Mouse (Mus musculus) intestine, embryonic 15.5 days (tissue): ENCODE results near the gene Prkcsh. TPM values are rescaled to one million over a fixed set of nuclear protein-coding genes. Genes with fewer than 3 reads are reported as not detected.

ENCODE experiments used
- ATAC-seq: fragments of 200-750 bp; cut with Nextera tagmentation; 2 replicates; pipeline ENCODE4 v1.8.0; 2017; ENCODE audit warnings: moderate TSS enrichment, moderate library complexity
- H3K27ac ChIP-seq: fragments of 300-500 bp; sonication (generic); 2 replicates; pipeline ENCODE4 v1.5.1; 2015; ENCODE audit warnings: mild to moderate bottlenecking, inconsistent platforms
- H3K27me3 ChIP-seq: fragments of 300-500 bp; sonication (generic); replicated peaks from 2 replicates; pipeline ENCODE4 v1.6.1; 2015; ENCODE audit warnings: inconsistent platforms
- H3K36me3 ChIP-seq: fragments of 300-500 bp; sonication (generic); 2 replicates; pipeline ENCODE4 v1.6.1; 2015; ENCODE audit warnings: inconsistent platforms
- H3K4me1 ChIP-seq: fragments of 300-500 bp; sonication (generic); replicated peaks from 2 replicates; pipeline ENCODE4 v1.6.1; 2015; ENCODE audit warnings: inconsistent platforms
- H3K4me2 ChIP-seq: fragments of 300-500 bp; sonication (generic); replicated peaks from 2 replicates; pipeline ENCODE4 v1.6.1; 2015; ENCODE audit warnings: mild to moderate bottlenecking, inconsistent platforms
- H3K4me3 ChIP-seq: fragments of 300-500 bp; sonication (generic); replicated peaks from 2 replicates; pipeline ENCODE4 v1.5.1; 2015; ENCODE audit warnings: inconsistent platforms
- H3K9ac ChIP-seq: fragments of 300-500 bp; sonication (generic); 2 replicates; pipeline ENCODE4 v1.6.1; 2015; ENCODE audit warnings: inconsistent platforms
- H3K9me3 ChIP-seq: fragments of 300-500 bp; sonication (generic); 2 replicates; pipeline ENCODE4 v1.6.1; 2016; ENCODE audit warnings: inconsistent platforms
- WGBS: fragments of 180-500 bp; shearing (Covaris S2); methylation state at CpG from one replicate; pipeline ENCODE4 v1.1.7; 2015; 5-methylcytosine and 5-hydroxymethylcytosine counted together
- polyA plus RNA-seq: library from polyadenylated mRNA; unstranded; fragments of >200 nt; fragmentation: Nextera tagmentation; extraction: Ambion mirVana; gene quantifications from 2 replicates; pipeline ENCODE4 v1.2.1, GENCODE M21; 2015

Gene Prkcsh
- polyA plus RNA-seq = 105 and 122 TPM in 2 replicates

DNA sequence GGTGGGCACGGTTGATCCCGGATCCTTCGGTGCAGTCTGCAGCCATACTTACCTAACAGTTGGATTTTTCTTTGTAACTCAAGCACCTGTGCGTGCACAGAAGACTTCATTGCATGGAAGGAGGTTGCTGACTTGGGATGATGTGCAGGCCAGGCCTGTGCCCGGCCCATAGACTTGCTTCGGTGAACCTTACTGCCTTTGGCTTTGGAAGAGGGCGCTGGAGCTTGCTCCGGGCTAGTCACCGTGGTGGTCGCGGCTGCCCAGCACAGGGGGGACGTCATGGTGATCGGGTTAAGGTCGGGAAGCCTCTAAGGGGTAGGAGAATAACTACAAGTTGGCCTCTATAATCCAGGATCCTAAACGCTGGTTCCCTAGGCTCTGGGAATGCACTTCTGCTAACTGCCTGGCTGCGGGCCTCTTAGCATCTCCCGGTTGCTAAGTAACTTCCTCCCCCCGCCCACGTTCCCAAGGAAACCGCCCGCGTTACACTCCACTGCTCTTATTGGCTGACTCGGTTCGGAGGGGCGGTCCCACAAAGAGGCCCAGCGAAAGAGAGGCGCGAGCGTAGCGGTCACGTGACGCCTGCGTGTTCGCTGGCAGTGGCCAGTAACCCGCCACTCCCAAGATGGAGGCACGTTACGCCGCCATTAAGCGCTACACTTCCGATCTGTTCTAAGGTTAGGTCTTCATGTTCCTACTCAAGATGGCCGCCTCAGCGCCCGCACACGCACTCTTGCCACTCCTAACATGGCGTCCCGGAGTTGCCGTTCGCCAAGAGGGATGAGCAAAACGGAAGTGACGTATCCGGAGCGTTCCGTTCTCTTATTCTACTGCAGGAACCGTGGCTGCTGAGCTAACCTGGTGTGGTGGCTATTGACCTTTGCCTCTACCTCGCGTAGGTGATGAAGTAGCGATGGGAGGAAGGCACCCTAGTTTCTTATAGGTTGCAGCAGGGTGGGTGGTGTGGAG lies at the start of gene Prkcsh, which contains the start of gene Ccdc151:
TSS of gene Prkcsh (plus strand) at position 613 of the 969 bp plus-strand sequence.
TSS of gene Ccdc151 (minus strand) at position 441 of the 969 bp plus-strand sequence.
- H3K4me2 ChIP-seq = peak within 1 kb of the TSS; percentile 78
- peak within 1 kb of the TSS; percentile 64 for H3K27ac ChIP-seq
- H3K4me3 ChIP-seq = peak within 1 kb of the TSS; percentile 64
- ATAC-seq = peak; percentile 100
- H3K9me3 ChIP-seq = no peaks in the 10 kb centered on the region
- H3K27me3 ChIP-seq = no peaks in the 10 kb centered on the region
- WGBS = 6% methylated on average over 57 of the region's 57 CpGs
- H3K9ac ChIP-seq = peak within 1 kb of the TSS; percentile 55
- H3K4me1 ChIP-seq = peaks cover 25% of the 10 kb centered on the region
- peaks cover 25% of the 10 kb centered on the region for H3K36me3 ChIP-seq

DNA sequence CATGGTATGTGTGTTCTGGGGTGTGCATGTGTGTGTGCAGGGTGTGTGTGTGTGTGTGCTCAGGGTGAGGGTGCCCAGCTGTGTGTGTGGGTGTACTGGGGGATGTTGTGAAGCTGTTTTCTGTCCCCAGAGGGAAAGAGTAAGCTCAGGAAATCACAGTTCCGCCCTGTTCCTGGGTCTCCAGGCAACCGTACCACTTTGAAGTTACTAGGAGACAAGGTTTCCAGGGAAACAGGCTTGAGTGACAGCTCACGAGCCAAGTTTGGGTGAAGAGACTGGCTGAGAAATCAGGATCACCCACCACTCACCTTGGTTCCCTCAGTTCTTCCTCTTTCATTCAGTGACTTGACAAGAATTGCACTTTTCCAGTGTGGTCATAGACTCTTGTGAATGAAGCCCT lies 49.0 kb upstream of the Prkcsh start:
- no peak for ATAC-seq
- Histone ChIP-seq H3K27ac (no peak overlapping the region), H3K36me3 (no peaks in the 10 kb centered on the region), H3K9me3 (no peaks in the 10 kb centered on the region), H3K9ac (no peak overlapping the region), H3K4me1 (0 out of 2 replicates have a peak, but pooled peaks cover 3% of the 10 kb centered on the region), H3K27me3 (no peaks in the 10 kb centered on the region), H3K4me2 (no peak overlapping the region), H3K4me3 (no peak overlapping the region)
- 20% methylated on average over 3 of the region's 3 CpGs for WGBS

DNA sequence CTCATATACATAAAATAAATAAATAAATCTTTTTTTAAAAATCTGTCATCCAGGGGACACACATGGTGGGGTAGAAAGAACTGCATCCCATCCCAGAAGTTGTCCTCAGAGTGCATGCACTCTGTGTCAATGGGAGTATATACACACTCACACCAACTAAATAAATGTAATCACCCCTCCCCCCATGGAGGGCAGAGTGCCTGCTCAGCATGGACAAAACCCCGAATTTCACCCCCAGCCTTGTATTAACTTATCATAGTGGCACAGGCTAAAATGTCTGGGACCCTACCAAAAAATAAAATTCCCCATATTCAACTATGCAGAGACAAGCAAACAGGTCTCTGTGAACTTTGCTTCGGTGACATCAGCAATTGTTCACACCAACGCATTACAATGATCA lies 48.0 kb upstream of the Prkcsh start:
- Histone ChIP-seq H3K36me3 (no peaks in the 10 kb centered on the region), H3K9me3 (no peaks in the 10 kb centered on the region), H3K9ac (no peak overlapping the region), H3K4me3 (no peak overlapping the region), H3K27ac (no peak overlapping the region), H3K27me3 (peaks cover 6% of the 10 kb centered on the region), H3K4me1 (0 out of 2 replicates have a peak, but pooled peaks cover 3% of the 10 kb centered on the region), H3K4me2 (peak overlapping the region; percentile 69)
- WGBS = 75% methylated on average over 3 of the region's 3 CpGs
- ATAC-seq = no peak

- H3K4me2 ChIP-seq = peak overlapping the region; percentile 69
- ATAC-seq = peak; percentile 72
- H3K9me3 ChIP-seq = no peaks in the 10 kb centered on the region
- WGBS = 1% methylated on average over 18 of the region's 18 CpGs
- peaks cover 9% of the 10 kb centered on the region for H3K27me3 ChIP-seq
- H3K36me3 ChIP-seq = no peaks in the 10 kb centered on the region
- H3K4me3 ChIP-seq = peak overlapping the region; percentile 83
- peak overlapping the region; percentile 75 for H3K27ac ChIP-seq
- H3K4me1 ChIP-seq = peaks cover 3% of the 10 kb centered on the region; the same call in 1 of the 2 replicates
- peak overlapping the region; percentile 93 for H3K9ac ChIP-seq
Measured at GRCm38 (mm10) chr9:21955225-21955569, 47.4 kb upstream of the Prkcsh start.

GRCm38 (mm10) chr9:21955570-21956281 lies 46.9 kb upstream of the Prkcsh start, which contains the start of gene Swsap1:
Gene Swsap1 (plus strand): TSS chr9:21955755.
- H3K4me3 ChIP-seq = peak within 1 kb of the TSS; percentile 83
- H3K9me3 ChIP-seq = no peaks in the 10 kb centered on the region
- H3K27me3 ChIP-seq = peaks cover 14% of the 10 kb centered on the region
- WGBS = under 1% methylated on average over 54 of the region's 54 CpGs
- H3K9ac ChIP-seq = peak within 1 kb of the TSS; percentile 93
- peak within 1 kb of the TSS; percentile 69 for H3K4me2 ChIP-seq
- H3K27ac ChIP-seq = peak within 1 kb of the TSS; percentile 95
- peak; percentile 99 for ATAC-seq
- H3K36me3 ChIP-seq = no peaks in the 10 kb centered on the region
- peaks cover 8% of the 10 kb centered on the region for H3K4me1 ChIP-seq

DNA sequence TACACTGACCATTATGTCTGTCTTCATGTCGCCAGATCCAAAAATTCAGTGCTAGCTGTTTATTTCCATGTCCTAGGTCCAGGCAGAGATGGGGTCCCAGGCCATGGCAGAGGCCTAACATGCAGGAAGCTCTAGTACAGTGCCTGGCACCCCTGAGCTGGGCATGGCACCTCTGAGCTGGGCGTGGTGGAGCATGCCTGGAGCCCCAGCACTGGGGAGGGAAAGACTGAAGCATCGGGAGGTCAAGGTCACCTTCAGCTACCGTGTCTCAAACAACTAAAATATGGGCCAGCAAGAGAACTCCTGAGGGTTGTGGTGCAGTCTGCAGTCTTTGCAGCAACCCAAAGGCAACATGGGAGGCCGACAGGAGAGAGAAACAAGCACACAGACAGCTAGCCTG lies 44.2 kb upstream of the Prkcsh start:
- no peak for ATAC-seq
- H3K4me2 ChIP-seq = no peak overlapping the region
- H3K4me3 ChIP-seq = no peak overlapping the region
- no peaks in the 10 kb centered on the region for H3K36me3 ChIP-seq
- peaks cover 36% of the 10 kb centered on the region for H3K27me3 ChIP-seq
- no peak overlapping the region for H3K9ac ChIP-seq
- peaks cover 27% of the 10 kb centered on the region for H3K4me1 ChIP-seq
- 76% methylated on average over 5 of the region's 5 CpGs for whole genome bisulfite sequencing
- no peak overlapping the region for H3K27ac ChIP-seq
- no peaks in the 10 kb centered on the region for H3K9me3 ChIP-seq

DNA sequence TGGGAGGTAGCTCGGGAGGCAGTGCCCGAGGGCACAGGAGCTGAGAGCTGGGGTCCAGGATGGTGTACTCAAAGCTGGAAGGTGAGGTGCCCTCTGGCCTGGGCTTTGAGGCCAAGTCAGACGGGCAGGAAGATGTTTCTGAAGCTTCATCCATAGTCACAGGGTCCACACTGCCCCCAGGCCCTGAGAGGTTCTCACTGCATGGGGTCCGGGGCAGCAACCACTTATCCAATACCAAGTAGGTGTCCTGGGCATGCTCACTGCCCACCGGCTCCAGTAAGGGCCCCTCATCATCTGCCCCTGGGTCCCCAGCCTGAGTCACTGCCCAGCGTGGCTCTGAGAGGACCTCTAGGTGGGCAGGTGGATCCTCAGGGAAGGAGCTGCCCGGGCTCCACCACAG lies 43.4 kb upstream of the Prkcsh start:
- Histone ChIP-seq H3K9me3 (no peaks in the 10 kb centered on the region), H3K36me3 (no peaks in the 10 kb centered on the region), H3K27ac (no peak overlapping the region), H3K4me1 (peaks cover 29% of the 10 kb centered on the region), H3K4me2 (no peak overlapping the region), H3K9ac (no peak overlapping the region), H3K4me3 (no peak overlapping the region), H3K27me3 (peaks cover 41% of the 10 kb centered on the region)
- 87% methylated on average over 7 of the region's 7 CpGs for WGBS
- ATAC-seq = no peak

DNA sequence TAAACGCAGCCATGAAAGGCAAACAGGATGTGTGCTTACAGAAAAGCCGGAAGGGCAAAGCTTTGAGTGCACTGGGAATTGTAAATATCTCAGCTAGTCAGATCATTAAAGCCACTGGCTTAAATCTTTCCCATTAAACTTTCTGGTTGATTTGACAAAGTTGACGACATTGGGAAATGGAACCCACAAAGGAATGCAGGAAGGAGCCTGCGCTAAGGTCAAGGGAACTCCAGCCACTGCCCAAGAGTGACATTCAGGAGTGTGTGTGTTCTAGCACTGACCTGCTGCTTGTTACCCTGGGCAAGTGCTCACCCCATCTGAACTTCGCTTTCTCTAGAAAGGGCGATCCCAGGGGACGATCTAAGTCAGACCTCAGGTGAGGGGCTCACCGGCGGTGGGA lies 42.5 kb upstream of the Prkcsh start:
- no peaks in the 10 kb centered on the region for H3K36me3 ChIP-seq
- H3K4me3 ChIP-seq = no peak overlapping the region
- WGBS = 48% methylated on average over 9 of the region's 9 CpGs
- H3K4me2 ChIP-seq = no peak overlapping the region
- H3K4me1 ChIP-seq = peaks cover 29% of the 10 kb centered on the region
- no peak overlapping the region for H3K9ac ChIP-seq
- ATAC-seq = no peak
- no peak overlapping the region for H3K27ac ChIP-seq
- peaks cover 41% of the 10 kb centered on the region for H3K27me3 ChIP-seq
- H3K9me3 ChIP-seq = no peaks in the 10 kb centered on the region

DNA sequence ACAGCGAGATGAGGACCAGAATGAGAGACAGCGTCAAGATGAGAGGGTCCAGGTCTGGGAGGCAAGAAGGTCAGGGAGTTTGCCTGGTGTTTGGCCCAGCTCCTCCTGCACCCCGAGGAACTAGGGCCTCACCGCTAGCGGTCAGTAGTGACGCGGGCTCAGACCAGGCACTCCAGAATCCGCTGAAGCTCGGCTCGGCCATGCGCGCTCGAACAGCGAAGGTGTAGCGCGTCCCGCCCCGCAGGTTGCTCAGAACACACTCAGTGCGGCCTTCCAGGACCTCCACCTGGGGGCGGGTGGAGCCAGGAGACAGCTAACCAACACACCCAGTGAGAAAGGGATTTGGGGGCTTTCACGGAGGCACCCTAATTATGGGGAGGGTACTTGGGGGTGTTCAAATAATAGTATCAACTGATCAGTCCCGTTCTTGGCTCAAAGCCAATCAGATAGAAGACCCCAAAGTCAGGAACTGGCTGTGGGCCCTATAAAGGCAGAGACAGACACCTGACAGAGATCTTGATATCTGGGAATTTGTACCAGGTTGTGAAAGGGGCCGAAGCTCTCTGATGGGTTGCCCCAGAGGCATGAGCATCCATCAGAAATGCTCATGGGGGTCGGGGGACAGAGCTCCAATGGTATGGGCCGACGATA lies 41.9 kb upstream of the Prkcsh start:
- Histone ChIP-seq H3K9ac (no peak overlapping the region), H3K4me3 (0 out of 2 replicates have a peak overlapping the region, but pooled peaks have one; percentile 0), H3K27ac (no peak overlapping the region), H3K36me3 (no peaks in the 10 kb centered on the region), H3K9me3 (no peaks in the 10 kb centered on the region), H3K4me1 (peaks cover 29% of the 10 kb centered on the region), H3K4me2 (peak overlapping the region; percentile 95; the same call in 1 of the 2 replicates), H3K27me3 (peaks cover 41% of the 10 kb centered on the region)
- 10% methylated on average over 26 of the region's 26 CpGs for WGBS
- ATAC-seq = no peak

DNA sequence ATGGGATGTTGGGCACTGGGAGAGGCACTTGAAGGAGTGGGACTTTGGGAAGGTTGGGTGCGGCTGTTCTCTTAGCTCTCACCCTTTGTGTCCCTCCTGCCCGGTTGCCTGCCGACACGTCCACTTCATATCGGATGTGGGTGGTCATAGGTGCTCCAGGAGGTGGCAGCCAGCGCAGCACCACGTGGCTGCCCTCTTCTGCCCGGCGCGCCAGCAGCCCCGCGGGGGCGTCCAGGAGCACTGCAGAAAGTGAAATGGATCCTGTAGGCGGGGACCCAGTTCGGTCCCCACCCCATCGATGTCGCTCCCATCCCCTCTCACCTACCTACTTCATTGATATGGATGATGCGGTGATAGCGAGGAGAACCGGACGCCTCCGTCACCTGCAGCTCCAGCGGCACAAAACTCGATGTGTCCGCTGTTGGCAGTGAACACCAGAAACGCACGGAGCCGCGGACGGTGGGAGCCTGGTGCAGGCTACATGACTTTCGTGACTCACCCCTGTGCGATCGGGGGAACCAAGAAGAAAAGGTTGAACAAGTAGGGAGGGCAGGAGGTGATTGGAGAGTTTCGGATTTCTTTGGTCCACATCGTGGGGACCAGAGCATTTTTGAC lies 41.1 kb upstream of the Prkcsh start:
- Histone ChIP-seq H3K27me3 (peaks cover 41% of the 10 kb centered on the region), H3K4me2 (peak overlapping the region; percentile 95), H3K9ac (no peak overlapping the region), H3K36me3 (no peaks in the 10 kb centered on the region), H3K4me1 (peaks cover 27% of the 10 kb centered on the region), H3K4me3 (peak overlapping the region; percentile 40), H3K27ac (no peak overlapping the region), H3K9me3 (no peaks in the 10 kb centered on the region)
- 3% methylated on average over 35 of the region's 35 CpGs for WGBS
- no peak for ATAC-seq

GRCm38 (mm10) chr9:21962010-21962409 lies 40.6 kb upstream of the Prkcsh start:
- H3K4me3 ChIP-seq = peak overlapping the region; percentile 40
- H3K4me1 ChIP-seq = peaks cover 26% of the 10 kb centered on the region
- no peaks in the 10 kb centered on the region for H3K36me3 ChIP-seq
- peak overlapping the region; percentile 35 for H3K9ac ChIP-seq
- peak; percentile 48 for ATAC-seq
- peaks cover 41% of the 10 kb centered on the region for H3K27me3 ChIP-seq
- H3K4me2 ChIP-seq = peak overlapping the region; percentile 95
- H3K9me3 ChIP-seq = no peaks in the 10 kb centered on the region
- no peak overlapping the region for H3K27ac ChIP-seq
- WGBS = 1% methylated on average over 15 of the region's 15 CpGs
